Mouse (Mus musculus) E14TG2a.4 (cell line): ENCODE measurements around the gene Higd1a.

Experiments
- CTCF ChIP-seq: conservative IDR thresholded peaks from 2 replicates; pipeline ENCODE4 v1.5.1; 2014; ENCODE audit warnings: low read length
- NANOG ChIP-seq: IDR thresholded peaks from 2 replicates; pipeline ENCODE4 v1.6.1; 2014; ENCODE audit warnings: borderline replicate concordance, low read length, mixed read lengths

GRCm38 (mm10) chr9:121867632-121868031 lies 9.5 kb upstream of the Higd1a start:
- TF ChIP-seq CTCF, result no peak
- TF ChIP-seq NANOG, result no peak
